Mouse (Mus musculus): ENCODE results near the gene Tmem8b. TPM values are rescaled to one million over a fixed set of nuclear protein-coding genes. Genes with fewer than 3 reads are reported as not detected.

Gene Tmem8b
- polyA plus RNA-seq, 1 experiment from 2014 or later, result 4.2 TPM

GRCm38 (mm10) chr4:43720491-43721228 lies 51.9 kb downstream of the Tmem8b start:
- ATAC-seq (replicated peaks; ENCODE audit: low FRiP score, low TSS enrichment, low read depth) (no peak), DNase-seq (ENCODE audit: low spot score) (no peak)
- Histone ChIP-seq H3K27ac (ENCODE audit: low read depth) (peak overlapping the region; percentile 57), H3K4me1 (replicated peaks; ENCODE audit: control insufficient read depth, insufficient read depth, low read length) (no peaks in the 10 kb centered on the region), H3K4me3 (ENCODE audit: low read depth, low read length) (no peak overlapping the region), H3K9me3 (ENCODE audit: control insufficient read depth, low read length) (no peaks in the 10 kb centered on the region), H3K36me3 (ENCODE audit: control insufficient read depth, insufficient read depth, low read length) (no peaks in the 10 kb centered on the region), H3K4me2 (ENCODE audit: low read length) (peak overlapping the region; percentile 15; the same call in 1 of the 2 replicates), H3K9ac (ENCODE audit: low read length) (no peak overlapping the region), H3K27me3 (replicated peaks; ENCODE audit: control insufficient read depth, insufficient read depth, low read length) (no peaks in the 10 kb centered on the region)
- WGBS, result 46% methylated on average over 14 of the region's 16 CpGs

- Histone ChIP-seq H3K4me1 (replicated peaks; ENCODE audit: control insufficient read depth, insufficient read depth, low read length) (peaks cover 6% of the 10 kb centered on the region), H3K4me2 (ENCODE audit: low read length) (no peak overlapping the region), H3K27ac (ENCODE audit: low read depth) (no peak overlapping the region), H3K9me3 (ENCODE audit: control insufficient read depth, low read length) (no peaks in the 10 kb centered on the region), H3K9ac (ENCODE audit: low read length) (no peak overlapping the region), H3K4me3 (ENCODE audit: low read depth, low read length) (no peak overlapping the region), H3K36me3 (ENCODE audit: control insufficient read depth, insufficient read depth, low read length) (no peaks in the 10 kb centered on the region), H3K27me3 (replicated peaks; ENCODE audit: control insufficient read depth, insufficient read depth, low read length) (no peaks in the 10 kb centered on the region)
- 89% methylated on average over 4 of the region's 4 CpGs for WGBS
- no peak for ATAC-seq (replicated peaks; ENCODE audit: low FRiP score, low TSS enrichment, low read depth)
- no peak for DNase-seq (ENCODE audit: low spot score)
Observed at GRCm38 (mm10) chr4:43722191-43722590, 53.4 kb downstream of the Tmem8b start.

- H3K4me3 ChIP-seq (ENCODE audit: low read depth, low read length), result no peak overlapping the region
- WGBS, result 31% methylated on average over 1 of the region's 1 CpGs
- H3K4me2 ChIP-seq (ENCODE audit: low read length), result no peak overlapping the region
- H3K27ac ChIP-seq (ENCODE audit: low read depth), result no peak overlapping the region
- no peak for ATAC-seq (replicated peaks; ENCODE audit: low FRiP score, low TSS enrichment, low read depth)
- no peaks in the 10 kb centered on the region for H3K36me3 ChIP-seq (ENCODE audit: control insufficient read depth, insufficient read depth, low read length)
- no peak for DNase-seq (ENCODE audit: low spot score)
- H3K27me3 ChIP-seq (replicated peaks; ENCODE audit: control insufficient read depth, insufficient read depth, low read length), result no peaks in the 10 kb centered on the region
- no peak overlapping the region for H3K9ac ChIP-seq (ENCODE audit: low read length)
- no peaks in the 10 kb centered on the region for H3K9me3 ChIP-seq (ENCODE audit: control insufficient read depth, low read length)
- H3K4me1 ChIP-seq (replicated peaks; ENCODE audit: control insufficient read depth, insufficient read depth, low read length), result peaks cover 22% of the 10 kb centered on the region
Observed at GRCm38 (mm10) chr4:43724764-43725163, 56.0 kb downstream of the Tmem8b start.

GRCm38 (mm10) chr4:43726228-43726993 lies 57.6 kb downstream of the Tmem8b start:
- Histone ChIP-seq H3K4me2 (ENCODE audit: low read length) (no peak overlapping the region), H3K36me3 (ENCODE audit: control insufficient read depth, insufficient read depth, low read length) (no peaks in the 10 kb centered on the region), H3K9ac (ENCODE audit: low read length) (no peak overlapping the region), H3K9me3 (ENCODE audit: control insufficient read depth, low read length) (no peaks in the 10 kb centered on the region), H3K4me3 (ENCODE audit: low read depth, low read length) (no peak overlapping the region), H3K4me1 (replicated peaks; ENCODE audit: control insufficient read depth, insufficient read depth, low read length) (peaks cover 22% of the 10 kb centered on the region), H3K27me3 (replicated peaks; ENCODE audit: control insufficient read depth, insufficient read depth, low read length) (no peaks in the 10 kb centered on the region), H3K27ac (ENCODE audit: low read depth) (no peak overlapping the region)
- WGBS, result 48% methylated on average over 12 of the region's 12 CpGs
- DNase-seq (ENCODE audit: low spot score), result no peak
- no peak for ATAC-seq (replicated peaks; ENCODE audit: low FRiP score, low TSS enrichment, low read depth)

- Histone ChIP-seq H3K4me1 (replicated peaks; ENCODE audit: control insufficient read depth, insufficient read depth, low read length) (peaks cover 22% of the 10 kb centered on the region), H3K9me3 (ENCODE audit: control insufficient read depth, low read length) (no peaks in the 10 kb centered on the region), H3K36me3 (ENCODE audit: control insufficient read depth, insufficient read depth, low read length) (no peaks in the 10 kb centered on the region), H3K4me3 (ENCODE audit: low read depth, low read length) (no peak within 1 kb of the TSS), H3K4me2 (ENCODE audit: low read length) (no peak within 1 kb of the TSS), H3K27me3 (replicated peaks; ENCODE audit: control insufficient read depth, insufficient read depth, low read length) (no peaks in the 10 kb centered on the region), H3K27ac (ENCODE audit: low read depth) (peak within 1 kb of the TSS; percentile 4; the same call in 1 of the 2 replicates), H3K9ac (ENCODE audit: low read length) (no peak within 1 kb of the TSS)
- 12% methylated on average over 3 of the region's 3 CpGs for WGBS
- ATAC-seq (replicated peaks; ENCODE audit: low FRiP score, low TSS enrichment, low read depth), result peak; percentile 44; the same call in 1 of the 2 replicates
- no peak for DNase-seq (ENCODE audit: low spot score)
Observed at GRCm38 (mm10) chr4:43726995-43727394, 58.2 kb downstream of the Tmem8b start, which contains the start of gene Hrct1. TSS of gene Hrct1 (plus strand) at chr4:43727188.

GRCm38 (mm10) chr4:43727718-43728575 lies 59.2 kb downstream of the Tmem8b start:
- H3K9ac ChIP-seq (ENCODE audit: low read length), result no peak overlapping the region
- WGBS, result 64% methylated on average over 7 of the region's 7 CpGs
- H3K4me3 ChIP-seq (ENCODE audit: low read depth, low read length), result no peak overlapping the region
- H3K4me2 ChIP-seq (ENCODE audit: low read length), result no peak overlapping the region; the same call in 1 of the 2 replicates
- DNase-seq (ENCODE audit: low spot score) (no peak), ATAC-seq (replicated peaks; ENCODE audit: low FRiP score, low TSS enrichment, low read depth) (no peak)
- no peaks in the 10 kb centered on the region for H3K36me3 ChIP-seq (ENCODE audit: control insufficient read depth, insufficient read depth, low read length)
- no peaks in the 10 kb centered on the region for H3K27me3 ChIP-seq (replicated peaks; ENCODE audit: control insufficient read depth, insufficient read depth, low read length)
- H3K9me3 ChIP-seq (ENCODE audit: control insufficient read depth, low read length), result no peaks in the 10 kb centered on the region
- H3K27ac ChIP-seq (ENCODE audit: low read depth), result peak overlapping the region; percentile 57; the same call in 1 of the 2 replicates
- H3K4me1 ChIP-seq (replicated peaks; ENCODE audit: control insufficient read depth, insufficient read depth, low read length), result peaks cover 22% of the 10 kb centered on the region

GRCm38 (mm10) chr4:43728576-43728954 lies 59.8 kb downstream of the Tmem8b start:
- no peak overlapping the region for H3K4me3 ChIP-seq (ENCODE audit: low read depth, low read length)
- DNase-seq (ENCODE audit: low spot score) (no peak), ATAC-seq (replicated peaks; ENCODE audit: low FRiP score, low TSS enrichment, low read depth) (no peak)
- H3K4me2 ChIP-seq (ENCODE audit: low read length), result no peak overlapping the region
- no peaks in the 10 kb centered on the region for H3K9me3 ChIP-seq (ENCODE audit: control insufficient read depth, low read length)
- peak overlapping the region; percentile 57; the same call in 1 of the 2 replicates for H3K27ac ChIP-seq (ENCODE audit: low read depth)
- 25% methylated on average over 5 of the region's 5 CpGs for WGBS
- H3K27me3 ChIP-seq (replicated peaks; ENCODE audit: control insufficient read depth, insufficient read depth, low read length), result no peaks in the 10 kb centered on the region
- no peak overlapping the region for H3K9ac ChIP-seq (ENCODE audit: low read length)
- peaks cover 22% of the 10 kb centered on the region for H3K4me1 ChIP-seq (replicated peaks; ENCODE audit: control insufficient read depth, insufficient read depth, low read length)
- no peaks in the 10 kb centered on the region for H3K36me3 ChIP-seq (ENCODE audit: control insufficient read depth, insufficient read depth, low read length)

- Histone ChIP-seq H3K36me3 (ENCODE audit: control insufficient read depth, insufficient read depth, low read length) (no peaks in the 10 kb centered on the region), H3K9me3 (ENCODE audit: control insufficient read depth, low read length) (no peaks in the 10 kb centered on the region), H3K27me3 (replicated peaks; ENCODE audit: control insufficient read depth, insufficient read depth, low read length) (no peaks in the 10 kb centered on the region), H3K4me3 (ENCODE audit: low read depth, low read length) (no peak overlapping the region), H3K4me2 (ENCODE audit: low read length) (no peak overlapping the region), H3K4me1 (replicated peaks; ENCODE audit: control insufficient read depth, insufficient read depth, low read length) (peaks cover 22% of the 10 kb centered on the region), H3K27ac (ENCODE audit: low read depth) (peak overlapping the region; percentile 57; the same call in 1 of the 2 replicates), H3K9ac (ENCODE audit: low read length) (no peak overlapping the region)
- DNase-seq (ENCODE audit: low spot score) (no peak), ATAC-seq (replicated peaks; ENCODE audit: low FRiP score, low TSS enrichment, low read depth) (no peak)
- WGBS, result 74% methylated on average over 3 of the region's 3 CpGs
Observed at GRCm38 (mm10) chr4:43729126-43729525, 60.4 kb downstream of the Tmem8b start.
